In genomic region chr1:55082106-55082505, GRCm38 (mm10) we compare ENCODE assay signal across 9 mouse cellular contexts. TPM values are rescaled to one million over a fixed set of nuclear protein-coding genes. Genes with fewer than 3 reads are reported as not detected.
A peak's percentile ranks its signal among the peaks of the same experiment; 100 is the strongest.
DNase-seq lines count a peak whose midpoint lies in the region; ATAC-seq and TF ChIP-seq lines count a peak whose summit lies in the region.
"Had no signal": no experiment of that assay in that cellular context is flagged by ENCODE, and none has a peak within 500 bp of the region (broad histone marks: within the 10 kb centered on the region; RNA-seq: fewer than 3 reads in every experiment).

No protein-coding gene starts in this region.

- H3K4me3 ChIP-seq in forebrain, embryonic 14.5 days (ENCODE audit: low read depth, low read length) = no peak overlapping the region
- H3K4me3 ChIP-seq in forebrain, embryonic 12.5 days (replicated peaks) = no peak overlapping the region
- H3K4me3 ChIP-seq in liver, embryonic 14.5 days (ENCODE audit: insufficient read depth in 1 of 2, low read depth in 2 of 2, low read length in 2 of 2) = no peak overlapping the region
- no peak overlapping the region for H3K4me3 ChIP-seq in liver, embryonic 12.5 days
- H3K4me3 ChIP-seq in hindbrain, embryonic 16.5 days (ENCODE audit: low read length) = no peak overlapping the region

- peaks cover 16% of the 10 kb centered on the region for H3K4me1 ChIP-seq in forebrain, embryonic 14.5 days (ENCODE audit: control insufficient read depth, insufficient read depth, low read length)
- peaks cover 31% of the 10 kb centered on the region for H3K4me1 ChIP-seq in forebrain, embryonic 12.5 days
- H3K4me1 ChIP-seq in liver, embryonic 14.5 days (replicated peaks; ENCODE audit: control insufficient read depth in 2 of 2, insufficient read depth in 2 of 2, low read length in 1 of 2) = peaks cover 3 to 16% of the 10 kb centered on the region in 2 experiments; a peak in 2 of 4 replicates
- peaks cover 56% of the 10 kb centered on the region for H3K4me1 ChIP-seq in liver, embryonic 12.5 days
- H3K4me1 ChIP-seq in hindbrain, embryonic 16.5 days (ENCODE audit: control insufficient read depth, insufficient read depth, low read depth, low read length) = peaks cover 22% of the 10 kb centered on the region

- ATAC-seq in forebrain, embryonic 14.5 days = no peak
- ATAC-seq in forebrain, embryonic 12.5 days (ENCODE audit: low FRiP score) = no peak
- ATAC-seq in liver, embryonic 14.5 days (ENCODE audit: insufficient read depth) = no peak
- no peak for ATAC-seq in liver, embryonic 12.5 days
- peak; percentile 33 for ATAC-seq in CD4-positive, CD25-positive, alpha-beta regulatory T cell, adult 4 months
- ATAC-seq in hindbrain, embryonic 16.5 days = no peak

- peak; percentile 59 for TF ChIP-seq CTCF in liver, embryonic 14.5 days (IDR thresholded peaks at IDR 0.05; ENCODE audit: low read depth)

- no peak overlapping the region for H3K9ac ChIP-seq in forebrain, embryonic 14.5 days (ENCODE audit: low read length)
- H3K9ac ChIP-seq in forebrain, embryonic 12.5 days = no peak overlapping the region
- H3K9ac ChIP-seq in liver, embryonic 14.5 days (replicated peaks) = no peak overlapping the region
- H3K9ac ChIP-seq in liver, embryonic 12.5 days = no peak overlapping the region
- H3K9ac ChIP-seq in hindbrain, embryonic 16.5 days (ENCODE audit: low read depth, low read length) = no peak overlapping the region

- no peak for TF ChIP-seq EP300 in liver, embryonic 14.5 days (IDR thresholded peaks at IDR 0.05; ENCODE audit: low read depth)

- H3K27ac ChIP-seq in forebrain, embryonic 14.5 days (ENCODE audit: low read depth, low read length) = no peak overlapping the region
- H3K27ac ChIP-seq in forebrain, embryonic 12.5 days = no peak overlapping the region
- no peak overlapping the region for H3K27ac ChIP-seq in liver, embryonic 14.5 days
- no peak overlapping the region for H3K27ac ChIP-seq in liver, embryonic 12.5 days
- no peak overlapping the region for H3K27ac ChIP-seq in hindbrain, embryonic 16.5 days (ENCODE audit: low read depth, low read length)

- WGBS in forebrain, embryonic 14.5 days = 60% methylated on average over 1 of the region's 1 CpGs
- 76% methylated on average over 1 of the region's 1 CpGs for WGBS in forebrain, embryonic 12.5 days
- WGBS in liver, embryonic 14.5 days (ENCODE audit: insufficient replicate concordance) = 59% methylated on average over 1 of the region's 1 CpGs
- WGBS in liver, embryonic 12.5 days (ENCODE audit: insufficient replicate concordance) = 50% methylated on average over 1 of the region's 1 CpGs
- 82% methylated on average over 1 of the region's 1 CpGs for WGBS in hindbrain, embryonic 16.5 days

- DNase-seq in forebrain, embryonic 14.5 days (ENCODE audit: low spot score) = peak; percentile 3
- DNase-seq in liver, embryonic 14.5 days (ENCODE audit: low read depth in 3 of 3, low spot score in 3 of 3) = no peak
- DNase-seq in induced T-regulatory cell, adult 2 months (ENCODE audit: low read depth) = peak; percentile 53
- no peak for DNase-seq in kidney, adult 11 months
- DNase-seq: cerebellum, adult 8-10 months had no signal

- H3K27me3 ChIP-seq in forebrain, embryonic 14.5 days (replicated peaks; ENCODE audit: control insufficient read depth, insufficient read depth, low read length) = no peaks in the 10 kb centered on the region
- no peaks in the 10 kb centered on the region for H3K27me3 ChIP-seq in forebrain, embryonic 12.5 days
- no peaks in the 10 kb centered on the region for H3K27me3 ChIP-seq in liver, embryonic 14.5 days (ENCODE audit: control insufficient read depth, insufficient read depth, low read length)
- H3K27me3 ChIP-seq in liver, embryonic 12.5 days (replicated peaks) = no peaks in the 10 kb centered on the region
- no peaks in the 10 kb centered on the region for H3K27me3 ChIP-seq in hindbrain, embryonic 16.5 days (replicated peaks; ENCODE audit: control insufficient read depth, insufficient read depth, low read length)

- H3K9me3 ChIP-seq in forebrain, embryonic 14.5 days (replicated peaks; ENCODE audit: control insufficient read depth, low read length) = no peaks in the 10 kb centered on the region
- no peaks in the 10 kb centered on the region for H3K9me3 ChIP-seq in forebrain, embryonic 12.5 days
- H3K9me3 ChIP-seq in liver, embryonic 14.5 days (ENCODE audit: control insufficient read depth, low read length) = no peaks in the 10 kb centered on the region
- H3K9me3 ChIP-seq in liver, embryonic 12.5 days (replicated peaks) = no peaks in the 10 kb centered on the region
- H3K9me3 ChIP-seq in hindbrain, embryonic 16.5 days (ENCODE audit: control insufficient read depth, low read length) = no peaks in the 10 kb centered on the region; the same call in 1 of the 2 replicates

- peaks cover 81% of the 10 kb centered on the region for H3K36me3 ChIP-seq in forebrain, embryonic 14.5 days (ENCODE audit: control insufficient read depth, insufficient read depth, low read length)
- H3K36me3 ChIP-seq in forebrain, embryonic 12.5 days (replicated peaks) = peaks cover 74% of the 10 kb centered on the region
- peaks cover 70% of the 10 kb centered on the region for H3K36me3 ChIP-seq in liver, embryonic 14.5 days (replicated peaks; ENCODE audit: control insufficient read depth, insufficient read depth, low read depth)
- peaks cover 90% of the 10 kb centered on the region for H3K36me3 ChIP-seq in liver, embryonic 12.5 days
- peaks cover 48% of the 10 kb centered on the region for H3K36me3 ChIP-seq in hindbrain, embryonic 16.5 days (ENCODE audit: control insufficient read depth, insufficient read depth, low read length)

- no peak overlapping the region for H3K4me2 ChIP-seq in forebrain, embryonic 14.5 days (ENCODE audit: low read length)
- H3K4me2 ChIP-seq in forebrain, embryonic 12.5 days = no peak overlapping the region
- no peak overlapping the region for H3K4me2 ChIP-seq in liver, embryonic 14.5 days (ENCODE audit: low read depth)
- no peak overlapping the region for H3K4me2 ChIP-seq in liver, embryonic 12.5 days
- H3K4me2 ChIP-seq in hindbrain, embryonic 16.5 days (ENCODE audit: low read length) = no peak overlapping the region

RNA-seq across cellular contexts. Expression of gene Hspe1, which starts 5.8 kb away (rescaled TPM):
- polyA plus RNA-seq in forebrain, embryonic 14.5 days (2014; fragmentation: Nextera tagmentation; extraction: Ambion mirVana) = 257 and 283 TPM in 2 replicates
- 423 and 430 TPM in 2 replicates for polyA plus RNA-seq in forebrain, embryonic 12.5 days (2016; fragmentation: Nextera tagmentation; extraction: Ambion mirVana)
- 148 and 306 TPM in 2 replicates for polyA plus RNA-seq in liver, embryonic 14.5 days (2012; rRNA removed)
- 396 and 414 TPM in 2 replicates for polyA plus RNA-seq in liver, embryonic 14.5 days (2014; fragmentation: Nextera tagmentation; extraction: Ambion mirVana)
- polyA plus RNA-seq in liver, embryonic 12.5 days (2016; fragmentation: Nextera tagmentation; extraction: Ambion mirVana) = 637 and 645 TPM in 2 replicates
- polyA plus RNA-seq in CD4-positive, CD25-positive, alpha-beta regulatory T cell, adult 4 months (2017; shearing (Covaris generic)) = 100 to 1,000 TPM; 128 to 193 TPM
- polyA plus RNA-seq in hindbrain, embryonic 16.5 days (2015; fragmentation: Nextera tagmentation; extraction: Ambion mirVana) = 223 and 242 TPM in 2 replicates

RNA-seq across cellular contexts. Expression of gene Hspd1, which starts 5.9 kb away (rescaled TPM):
- 240 and 246 TPM in 2 replicates for polyA plus RNA-seq in forebrain, embryonic 14.5 days (2014; fragmentation: Nextera tagmentation; extraction: Ambion mirVana)
- polyA plus RNA-seq in forebrain, embryonic 12.5 days (2016; fragmentation: Nextera tagmentation; extraction: Ambion mirVana) = 398 and 406 TPM in 2 replicates
- polyA plus RNA-seq in liver, embryonic 14.5 days (2012; rRNA removed) = 73.8 and 163 TPM in 2 replicates
- polyA plus RNA-seq in liver, embryonic 14.5 days (2014; fragmentation: Nextera tagmentation; extraction: Ambion mirVana) = 241 and 264 TPM in 2 replicates
- 563 and 590 TPM in 2 replicates for polyA plus RNA-seq in liver, embryonic 12.5 days (2016; fragmentation: Nextera tagmentation; extraction: Ambion mirVana)
- polyA plus RNA-seq in CD4-positive, CD25-positive, alpha-beta regulatory T cell, adult 4 months (2017; shearing (Covaris generic)) = 100 to 1,000 TPM; 145 to 175 TPM
- polyA plus RNA-seq in hindbrain, embryonic 16.5 days (2015; fragmentation: Nextera tagmentation; extraction: Ambion mirVana) = 284 and 285 TPM in 2 replicates

RNA-seq across cellular contexts. Expression of gene Coq10b, which starts 29.5 kb away (rescaled TPM):
- 39.5 and 44.1 TPM in 2 replicates for polyA plus RNA-seq in forebrain, embryonic 14.5 days (2014; fragmentation: Nextera tagmentation; extraction: Ambion mirVana)
- 31.0 and 31.3 TPM in 2 replicates for polyA plus RNA-seq in forebrain, embryonic 12.5 days (2016; fragmentation: Nextera tagmentation; extraction: Ambion mirVana)
- polyA plus RNA-seq in liver, embryonic 14.5 days (2012; rRNA removed) = 6.3 and 8.6 TPM in 2 replicates
- 15.4 and 16.4 TPM in 2 replicates for polyA plus RNA-seq in liver, embryonic 14.5 days (2014; fragmentation: Nextera tagmentation; extraction: Ambion mirVana)
- 19.5 TPM in 2 replicates for polyA plus RNA-seq in liver, embryonic 12.5 days (2016; fragmentation: Nextera tagmentation; extraction: Ambion mirVana)
- 10 to 100 TPM; 14.8 to 18.2 TPM for polyA plus RNA-seq in CD4-positive, CD25-positive, alpha-beta regulatory T cell, adult 4 months (2017; shearing (Covaris generic))
- polyA plus RNA-seq in hindbrain, embryonic 16.5 days (2015; fragmentation: Nextera tagmentation; extraction: Ambion mirVana) = 27.0 and 28.9 TPM in 2 replicates

RNA-seq across cellular contexts. Expression of gene Mob4, which starts 48.9 kb away (rescaled TPM):
- polyA plus RNA-seq in forebrain, embryonic 14.5 days (2014; fragmentation: Nextera tagmentation; extraction: Ambion mirVana) = 173 and 187 TPM in 2 replicates
- polyA plus RNA-seq in forebrain, embryonic 12.5 days (2016; fragmentation: Nextera tagmentation; extraction: Ambion mirVana) = 148 and 157 TPM in 2 replicates
- polyA plus RNA-seq in liver, embryonic 14.5 days (2012; rRNA removed) = 7.3 and 10.8 TPM in 2 replicates
- 36.0 and 38.0 TPM in 2 replicates for polyA plus RNA-seq in liver, embryonic 14.5 days (2014; fragmentation: Nextera tagmentation; extraction: Ambion mirVana)
- 55.4 and 58.8 TPM in 2 replicates for polyA plus RNA-seq in liver, embryonic 12.5 days (2016; fragmentation: Nextera tagmentation; extraction: Ambion mirVana)
- 100 to 1,000 TPM; 114 to 124 TPM for polyA plus RNA-seq in CD4-positive, CD25-positive, alpha-beta regulatory T cell, adult 4 months (2017; shearing (Covaris generic))
- 158 and 160 TPM in 2 replicates for polyA plus RNA-seq in hindbrain, embryonic 16.5 days (2015; fragmentation: Nextera tagmentation; extraction: Ambion mirVana)

RNA-seq across cellular contexts. Expression of gene Sf3b1, which starts 54.8 kb away (rescaled TPM):
- 407 and 415 TPM in 2 replicates for polyA plus RNA-seq in forebrain, embryonic 14.5 days (2014; fragmentation: Nextera tagmentation; extraction: Ambion mirVana)
- polyA plus RNA-seq in forebrain, embryonic 12.5 days (2016; fragmentation: Nextera tagmentation; extraction: Ambion mirVana) = 376 and 422 TPM in 2 replicates
- polyA plus RNA-seq in liver, embryonic 14.5 days (2012; rRNA removed) = 30.9 and 45.0 TPM in 2 replicates
- 122 and 132 TPM in 2 replicates for polyA plus RNA-seq in liver, embryonic 14.5 days (2014; fragmentation: Nextera tagmentation; extraction: Ambion mirVana)
- polyA plus RNA-seq in liver, embryonic 12.5 days (2016; fragmentation: Nextera tagmentation; extraction: Ambion mirVana) = 161 and 169 TPM in 2 replicates
- 100 to 1,000 TPM; 411 to 495 TPM for polyA plus RNA-seq in CD4-positive, CD25-positive, alpha-beta regulatory T cell, adult 4 months (2017; shearing (Covaris generic))
- 251 and 284 TPM in 2 replicates for polyA plus RNA-seq in hindbrain, embryonic 16.5 days (2015; fragmentation: Nextera tagmentation; extraction: Ambion mirVana)

Comparison
In these comparisons a context has a peak if more than half of its experiments do, and no peak if none do; other contexts are left out.
1. DNase-seq: peak in forebrain, embryonic 14.5 days (single experiment) and induced T-regulatory cell, adult 2 months (single experiment); none in liver, embryonic 14.5 days (0 of 3) and kidney, adult 11 months (single experiment).